Mouse (Mus musculus) neural tube, embryonic 15.5 days (tissue): ENCODE data around the gene Rfpl4. TPM values are rescaled to one million over a fixed set of nuclear protein-coding genes. Genes with fewer than 3 reads are reported as not detected.

ENCODE experiments used
- microRNA-seq: library from miRNA; unstranded; fragments of <30 nt; microRNA quantifications from one replicate; pipeline ENCODE4, GENCODE M21; 2017
- polyA plus RNA-seq: library from polyadenylated mRNA; unstranded; fragments of >200 nt; fragmentation: Nextera tagmentation; extraction: Ambion mirVana; gene quantifications from 2 replicates; pipeline ENCODE4 v1.2.1, GENCODE M21; 2015

Rfpl4 gene
- polyA plus RNA-seq, 1 experiment from 2014 or later = not detected

Small RNA genes within 50 kb of the gene (microRNA-seq; reads per million reads assigned to microRNA genes)
- gene Gm26217 = not detected

Other genes with a start within 250 kb of the Rfpl4 start
- 3.7 and 5.9 TPM in 2 replicates for gene Isoc2b, start 246.7 kb downstream of the Rfpl4 start, polyA plus RNA-seq
- gene Isoc2a, start 239.8 kb downstream of the Rfpl4 start, polyA plus RNA-seq = 0.51 and 0.79 TPM in 2 replicates
- gene Gm36210, start 210.4 kb downstream of the Rfpl4 start, polyA plus RNA-seq = 0.23 and 0.37 TPM in 2 replicates
- gene Zfp628, start 201.7 kb downstream of the Rfpl4 start, polyA plus RNA-seq = 3.1 and 4.0 TPM in 2 replicates
- 30.8 and 36.3 TPM in 2 replicates for gene Nat14, start 194.9 kb downstream of the Rfpl4 start, polyA plus RNA-seq
- gene Ssc5d, start 191.2 kb downstream of the Rfpl4 start, polyA plus RNA-seq = 1.00 and 1.8 TPM in 2 replicates
- gene Sbk2, start 152.5 kb downstream of the Rfpl4 start, polyA plus RNA-seq = 0.14 TPM in 1 of 2 replicates, not detected in the other
- 0.32 and 0.35 TPM in 2 replicates for gene Sbk3, start 145.8 kb downstream of the Rfpl4 start, polyA plus RNA-seq
- gene Zfp579, start 120.8 kb downstream of the Rfpl4 start, polyA plus RNA-seq = 49.6 and 57.0 TPM in 2 replicates
- gene Zfp524, start 102.5 kb downstream of the Rfpl4 start, polyA plus RNA-seq = 7.3 and 9.9 TPM in 2 replicates
- 37.0 TPM in 2 replicates for gene Fiz1, start 102.3 kb downstream of the Rfpl4 start, polyA plus RNA-seq
- gene Gm44973, start 101.5 kb downstream of the Rfpl4 start, polyA plus RNA-seq = 0.15 and 1.4 TPM in 2 replicates
- 6.4 and 7.0 TPM in 2 replicates for gene Zfp865, start 96.6 kb downstream of the Rfpl4 start, polyA plus RNA-seq
- gene Ccdc106, start 96.4 kb downstream of the Rfpl4 start, polyA plus RNA-seq = 60.0 and 75.7 TPM in 2 replicates
- not detected in 2 replicates for gene 4632433K11Rik, start 82.8 kb downstream of the Rfpl4 start, polyA plus RNA-seq
- 7.7 and 9.0 TPM in 2 replicates for gene Zfp784, start 78.5 kb downstream of the Rfpl4 start, polyA plus RNA-seq
- gene Zfp580, start 65.4 kb downstream of the Rfpl4 start, polyA plus RNA-seq = 90.7 and 101 TPM in 2 replicates
- 94.2 and 105 TPM in 2 replicates for gene U2af2, start 54.8 kb downstream of the Rfpl4 start, polyA plus RNA-seq
- gene Epn1, start 36.7 kb downstream of the Rfpl4 start, polyA plus RNA-seq = 92.5 and 105 TPM in 2 replicates
- 0.47 and 0.60 TPM in 2 replicates for gene Rasl2-9, start 9.0 kb upstream of the Rfpl4 start, polyA plus RNA-seq
- 0.05 and 0.13 TPM in 2 replicates for gene Vmn1r55, start 32.7 kb upstream of the Rfpl4 start, polyA plus RNA-seq
- gene Vmn1r56, start 79.8 kb upstream of the Rfpl4 start, polyA plus RNA-seq = not detected in 2 replicates
- gene Vmn1r57, start 101.5 kb upstream of the Rfpl4 start, polyA plus RNA-seq = not detected in 2 replicates
- not detected in 2 replicates for gene Gm5065, start 233.6 kb upstream of the Rfpl4 start, polyA plus RNA-seq
- not detected in 2 replicates for gene Nlrp2, start 234.1 kb upstream of the Rfpl4 start, polyA plus RNA-seq